Mouse (Mus musculus) limb, embryonic 14.5 days (tissue): ENCODE measurements at regions not wholly inside any gene's neighbourhood (a gene's known extent, or its start where the extent isn't known, plus 50 kb on each side); places are given as distances from the start of the nearest gene placed in this dataset.
"Not testable (repeated sequence)": the region's sequence is repeated elsewhere in the genome, so short reads cannot be mapped to it uniquely, and the experiment has no call there.

Source experiments
- ATAC-seq: fragments of 200-750 bp; cut with Nextera tagmentation; 2 replicates; pipeline ENCODE4 v1.8.0; 2017; ENCODE audit warnings: low read depth, moderate number of reproducible peaks, moderate TSS enrichment; ENCODE audit not compliant: low FRiP score
- DNase-seq: peaks from one replicate; pipeline ENCODE4 v3.0.0-alpha.2; 2015; ENCODE audit warnings: low spot score
- H3K27ac ChIP-seq: fragments of 300-500 bp; sonication (generic); replicated peaks from 2 replicates; pipeline ENCODE4 v1.5.1; 2014; ENCODE audit warnings: low read depth, mild to moderate bottlenecking, low read length, moderate library complexity, mixed read lengths
- H3K27me3 ChIP-seq: fragments of 300-500 bp; sonication (generic); 2 replicates; pipeline ENCODE4 v1.6.1; 2014; ENCODE audit warnings: low read length, mixed read lengths; ENCODE audit not compliant: control insufficient read depth, insufficient read depth
- H3K36me3 ChIP-seq: fragments of 300-500 bp; sonication (generic); 2 replicates; pipeline ENCODE4 v1.6.1; 2014; ENCODE audit warnings: mild to moderate bottlenecking, low read length, moderate library complexity, mixed read lengths; ENCODE audit not compliant: control insufficient read depth, insufficient read depth
- H3K4me1 ChIP-seq: fragments of 300-500 bp; sonication (generic); 2 replicates; pipeline ENCODE4 v1.6.1; 2014; ENCODE audit warnings: antibody characterized with exemption, low read length, mixed read lengths; ENCODE audit not compliant: control insufficient read depth, insufficient read depth
- H3K4me2 ChIP-seq: fragments of 300-500 bp; sonication (generic); replicated peaks from 2 replicates; pipeline ENCODE4 v1.6.1; 2014; ENCODE audit warnings: low read depth, mild to moderate bottlenecking, low read length, moderate library complexity; ENCODE audit not compliant: severe bottlenecking
- H3K4me3 ChIP-seq: fragments of 300-500 bp; sonication (generic); replicated peaks from 2 replicates; pipeline ENCODE4 v1.5.1; 2014; ENCODE audit warnings: low read length
- H3K9ac ChIP-seq: fragments of 300-500 bp; sonication (generic); 2 replicates; pipeline ENCODE4 v1.6.1; 2014; ENCODE audit warnings: mild to moderate bottlenecking, low read depth, low read length, moderate library complexity; ENCODE audit not compliant: severe bottlenecking
- H3K9me3 ChIP-seq: fragments of 300-500 bp; sonication (generic); 2 replicates; pipeline ENCODE4 v1.6.1; 2016; ENCODE audit warnings: low read length; ENCODE audit not compliant: control insufficient read depth
- POLR2A ChIP-seq: fragments of 200-500 bp; IDR thresholded peaks from 2 replicates; pipeline ENCODE4 v1.8.0; 2012; ENCODE audit warnings: inconsistent platforms, mild to moderate bottlenecking, moderate library complexity, borderline replicate concordance; ENCODE audit not compliant: insufficient read depth, insufficient read length; ENCODE audit errors: extremely low read depth
- WGBS: fragments of 180-500 bp; shearing (Covaris S2); extraction: QIAGEN DNeasy Blood & Tissue Kit; methylation state at CpG from one replicate; pipeline ENCODE4 v1.1.7; 2014; 5-methylcytosine and 5-hydroxymethylcytosine counted together

GRCm38 (mm10) chr12:29015200-29015862 lies 263.7 kb downstream of the Eipr1 start:
- no peak overlapping the region for H3K4me2 ChIP-seq
- H3K9ac ChIP-seq, result no peak overlapping the region
- ATAC-seq (no peak), DNase-seq (no peak)
- no peak overlapping the region for H3K4me3 ChIP-seq
- whole genome bisulfite sequencing, result 25% methylated on average over 10 of the region's 10 CpGs
- TF ChIP-seq POLR2A, result no peak
- no peaks in the 10 kb centered on the region for H3K27me3 ChIP-seq
- H3K27ac ChIP-seq, result no peak overlapping the region
- no peaks in the 10 kb centered on the region for H3K36me3 ChIP-seq
- no peaks in the 10 kb centered on the region for H3K4me1 ChIP-seq
- no peaks in the 10 kb centered on the region for H3K9me3 ChIP-seq

- Histone ChIP-seq H3K9me3 (no peaks in the 10 kb centered on the region), H3K27ac (no peak overlapping the region), H3K4me3 (no peak overlapping the region), H3K4me2 (no peak overlapping the region), H3K36me3 (no peaks in the 10 kb centered on the region), H3K27me3 (no peaks in the 10 kb centered on the region), H3K4me1 (no peaks in the 10 kb centered on the region), H3K9ac (no peak overlapping the region)
- DNase-seq (no peak), ATAC-seq (no peak)
- 73% methylated on average over 5 of the region's 5 CpGs for WGBS
- TF ChIP-seq POLR2A, result no peak
Observed at GRCm38 (mm10) chr12:29021152-29021551, 269.5 kb downstream of the Eipr1 start.

GRCm38 (mm10) chr12:29028171-29028570 lies 276.6 kb downstream of the Eipr1 start:
- Histone ChIP-seq H3K4me3 (no peak overlapping the region), H3K36me3 (no peaks in the 10 kb centered on the region), H3K27ac (no peak overlapping the region), H3K4me2 (no peak overlapping the region), H3K9ac (no peak overlapping the region), H3K4me1 (no peaks in the 10 kb centered on the region), H3K9me3 (no peaks in the 10 kb centered on the region), H3K27me3 (no peaks in the 10 kb centered on the region)
- WGBS, result 77% methylated on average over 3 of the region's 3 CpGs
- DNase-seq (no peak), ATAC-seq (no peak)
- TF ChIP-seq POLR2A, result no peak

GRCm38 (mm10) chr12:29029461-29029860 lies 277.9 kb downstream of the Eipr1 start:
- Histone ChIP-seq H3K4me3 (no peak overlapping the region), H3K9ac (no peak overlapping the region), H3K9me3 (no peaks in the 10 kb centered on the region), H3K4me2 (no peak overlapping the region), H3K36me3 (no peaks in the 10 kb centered on the region), H3K27ac (no peak overlapping the region), H3K27me3 (no peaks in the 10 kb centered on the region), H3K4me1 (no peaks in the 10 kb centered on the region)
- ATAC-seq (no peak), DNase-seq (no peak)
- TF ChIP-seq POLR2A, result no peak
- 54% methylated on average over 7 of the region's 7 CpGs for WGBS

GRCm38 (mm10) chr12:29046009-29046408 lies 294.4 kb downstream of the Eipr1 start:
- Histone ChIP-seq H3K36me3 (no peaks in the 10 kb centered on the region), H3K4me1 (peaks cover 11% of the 10 kb centered on the region), H3K4me3 (no peak overlapping the region), H3K9ac (no peak overlapping the region), H3K9me3 (no peaks in the 10 kb centered on the region), H3K27me3 (no peaks in the 10 kb centered on the region), H3K4me2 (no peak overlapping the region), H3K27ac (no peak overlapping the region)
- TF ChIP-seq POLR2A, result no peak
- no peak for ATAC-seq
- WGBS, result 85% methylated on average over 8 of the region's 8 CpGs
- no peak for DNase-seq

GRCm38 (mm10) chr12:29048596-29048995 lies 297.0 kb downstream of the Eipr1 start:
- not testable (repeated sequence) for H3K9me3 ChIP-seq, ATAC-seq, DNase-seq, H3K4me3 ChIP-seq, H3K4me2 ChIP-seq, H3K36me3 ChIP-seq, H3K27me3 ChIP-seq
- H3K9ac ChIP-seq, result 0 out of 2 replicates have a peak overlapping the region, but pooled peaks have one; percentile 28
- H3K27ac ChIP-seq, result peak overlapping the region; percentile 34; the same call in 1 of the 2 replicates
- 23% methylated on average over 2 of the region's 4 CpGs for WGBS
- H3K4me1 ChIP-seq, result peaks cover 11% of the 10 kb centered on the region
